Mouse (Mus musculus) adrenal gland (tissue): ENCODE results near the gene Purb.

Experiments
- intact Hi-C: fragments of 180-260 bp; cut with DNase I; formaldehyde crosslinking; loops from one replicate; pipeline ENCODE4 v1.15.1; 2025
- long read RNA-seq, 2 experiments: library from polyadenylated mRNA; unstranded; transcript quantifications; one replicate each; pipeline ENCODE4 v2.0.0; 2020; ENCODE audit warnings: borderline replicate concordance in 1 of 2; ENCODE audit not compliant: insufficient replicate concordance in 1 of 2

Purb gene
- long read RNA-seq, experiment 1, full-length matches to known transcripts: 6 of 6 reads
- long read RNA-seq, experiment 1, partial matches to known transcripts: 0 of 6 reads
- long read RNA-seq, experiment 1, other reads (novel, unspliced or antisense): 0 of 6 reads
- long read RNA-seq, experiment 2, full-length matches to known transcripts: 12 of 12 reads
- long read RNA-seq, experiment 2, partial matches to known transcripts: 0 of 12 reads
- long read RNA-seq, experiment 2, other reads (novel, unspliced or antisense): 0 of 12 reads

DNA sequence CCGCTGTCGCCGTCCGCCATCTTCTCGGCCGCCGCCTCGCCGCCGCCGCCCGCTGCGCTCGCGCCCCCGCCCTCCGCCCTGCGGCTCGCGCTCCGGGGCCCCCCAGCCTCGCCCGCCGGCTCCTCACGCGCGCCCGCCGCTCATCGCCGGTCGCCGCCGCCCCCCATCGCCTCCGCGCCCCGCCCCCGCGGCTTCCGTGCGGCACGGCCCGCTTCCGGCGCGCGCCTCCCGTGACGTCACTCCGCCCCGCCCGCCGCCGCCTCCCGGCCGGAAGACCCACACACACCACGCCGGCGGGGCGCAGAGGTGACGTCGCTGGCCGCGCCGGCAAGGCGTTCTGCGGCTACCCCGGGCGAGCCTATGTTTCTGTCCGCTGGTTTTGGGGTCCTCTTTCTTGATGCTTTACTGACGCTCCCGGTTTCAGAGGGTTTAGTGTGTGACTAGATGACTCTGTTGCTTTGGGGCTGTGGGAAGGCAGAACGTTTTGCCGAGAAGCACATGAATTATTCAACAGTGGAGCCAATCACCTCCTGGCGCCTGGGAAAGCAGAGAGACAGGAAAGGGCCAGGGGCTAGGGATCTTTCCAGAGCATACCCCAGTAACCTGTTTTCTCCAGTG lies at the start of gene Purb:
Gene Purb, minus strand, starts transcription at position 51 of the 618 bp plus-strand sequence.
- intact Hi-C loops: loop anchor here (5.0 kb wide), 1 partner anchor 34 kb away; the partner anchor contains the start of gene H2afv

DNA sequence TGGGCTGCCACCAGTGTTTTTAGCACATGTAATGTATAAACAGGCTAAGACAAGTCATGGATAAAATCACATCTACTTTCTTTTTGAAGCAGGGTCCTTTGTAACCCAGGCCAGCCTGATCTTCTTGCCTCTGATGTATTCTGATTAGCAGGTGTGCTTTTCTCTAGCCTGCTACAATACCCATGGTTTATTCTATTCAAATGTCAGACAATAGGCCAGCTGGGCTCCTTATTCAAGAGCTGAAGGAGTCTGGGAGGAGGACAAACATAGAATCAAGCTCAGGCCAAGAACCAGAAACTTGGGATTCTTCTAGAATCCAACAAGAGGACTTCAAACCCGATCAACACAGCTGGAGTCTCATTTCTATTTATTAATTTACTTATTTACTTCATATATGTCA lies 49.5 kb upstream of the Purb start:
- intact Hi-C loops: loop anchor here (5.0 kb wide), 1 partner anchor 53 kb away; no protein-coding TSS in a partner anchor

DNA sequence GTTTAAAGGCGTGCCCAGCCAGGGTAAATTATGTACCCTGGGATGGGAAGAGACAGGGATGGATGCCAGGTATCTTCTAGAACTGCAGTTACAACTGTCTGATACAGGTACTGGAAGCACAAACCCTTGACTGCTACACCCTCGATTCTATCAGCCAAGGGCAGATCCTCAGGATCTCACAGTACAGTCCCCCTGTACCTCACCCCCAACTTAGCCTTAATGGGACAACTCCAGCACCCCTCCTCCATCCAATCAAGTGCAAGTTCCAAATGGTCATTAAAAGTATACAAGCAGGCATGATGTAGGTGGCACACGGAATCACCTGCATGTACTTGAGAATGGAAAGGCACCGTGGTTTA lies 49.1 kb upstream of the Purb start:
- intact Hi-C loops: loop anchor here (5.0 kb wide), 1 partner anchor 53 kb away; no protein-coding TSS in a partner anchor

DNA sequence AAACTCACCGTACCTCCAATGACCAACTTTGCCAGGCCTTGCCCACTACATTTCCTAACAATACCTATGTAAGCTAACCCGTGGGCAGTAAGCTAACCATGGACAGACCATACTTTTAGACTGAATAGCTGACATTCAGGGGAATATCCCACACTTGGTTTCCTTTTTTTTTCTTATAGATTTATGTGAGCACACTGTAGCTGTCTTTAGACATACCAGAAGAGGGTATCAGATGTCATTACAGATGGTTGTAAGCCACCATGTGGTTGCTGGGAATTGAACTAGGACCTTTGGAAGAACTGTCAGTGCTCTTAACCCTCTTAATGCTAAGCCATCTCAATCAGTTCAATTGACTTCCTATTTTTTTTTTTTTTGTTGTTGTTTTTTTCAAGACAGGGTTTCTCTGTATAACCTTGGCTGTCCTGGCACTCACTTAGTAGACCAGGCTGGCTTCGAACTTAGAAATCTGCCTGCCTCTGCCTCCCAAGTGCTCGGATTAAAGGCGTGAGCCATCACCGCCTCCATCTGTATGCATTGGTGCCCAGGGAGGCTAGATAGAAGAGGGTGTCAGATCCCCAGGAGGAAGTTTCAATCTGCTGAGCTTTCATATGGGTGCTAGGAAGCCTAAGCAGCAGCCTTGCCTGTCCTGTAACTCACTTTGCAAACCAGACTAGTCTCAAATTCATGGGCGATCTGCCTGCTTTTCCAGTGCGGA lies 48.6 kb upstream of the Purb start:
- intact Hi-C loops: no loop called here

DNA sequence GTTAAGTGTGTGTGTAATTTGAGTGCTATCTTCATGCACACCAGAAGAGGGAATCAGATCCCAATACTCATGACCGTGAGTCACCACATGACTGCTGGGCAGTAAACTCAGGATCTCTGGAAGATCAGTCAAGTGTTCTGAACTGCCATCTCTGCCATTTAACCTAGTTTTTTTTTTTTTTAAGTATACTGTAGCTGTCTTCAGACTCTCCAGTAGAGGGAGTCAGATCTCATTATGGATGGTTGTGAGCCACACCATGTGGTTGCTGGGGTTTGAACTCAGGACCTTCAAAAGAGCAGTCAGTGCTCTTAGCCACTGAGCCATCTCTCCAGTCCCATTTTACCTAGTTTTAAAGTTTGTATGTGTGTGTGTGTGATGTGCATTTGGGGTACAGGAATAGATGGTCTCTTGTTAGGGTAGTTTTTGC lies 48.0 kb upstream of the Purb start:
- intact Hi-C loops: no loop called here

DNA sequence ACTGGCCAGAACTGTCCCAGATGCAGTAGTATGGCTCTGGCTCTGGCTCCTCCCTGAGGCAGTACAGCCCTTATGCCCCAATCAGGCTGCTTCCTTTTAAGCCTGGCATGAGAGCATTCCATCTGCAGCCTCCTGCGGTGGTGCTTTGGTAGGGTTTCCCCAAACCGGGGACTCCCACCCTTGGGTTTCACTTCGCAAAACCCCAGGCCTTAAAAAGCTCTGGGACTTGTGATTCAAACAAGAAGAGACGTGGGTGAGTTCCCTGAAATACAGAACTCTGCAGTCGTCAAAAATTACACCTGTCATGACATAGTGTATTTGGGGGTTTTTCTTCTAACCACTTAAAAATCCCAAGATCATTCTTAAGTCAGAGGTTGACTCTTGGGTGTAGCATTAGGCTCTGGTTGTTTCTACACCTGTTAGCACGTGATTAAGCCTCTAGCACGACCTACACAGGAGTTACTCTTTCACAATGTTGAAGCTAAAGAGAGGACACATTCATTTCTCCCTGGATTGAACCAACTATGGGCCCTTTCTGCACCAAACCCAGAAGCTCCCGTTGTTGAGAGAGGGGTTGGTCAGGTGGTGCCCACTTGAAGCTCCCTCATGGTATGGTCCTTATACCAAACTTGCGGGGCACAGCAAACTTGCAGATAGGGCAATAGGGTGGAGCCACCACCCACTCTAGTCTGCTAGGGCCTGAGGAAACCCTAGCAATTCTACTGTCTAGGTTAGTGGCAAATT lies 47.2 kb upstream of the Purb start:
- intact Hi-C loops: no loop called here

DNA sequence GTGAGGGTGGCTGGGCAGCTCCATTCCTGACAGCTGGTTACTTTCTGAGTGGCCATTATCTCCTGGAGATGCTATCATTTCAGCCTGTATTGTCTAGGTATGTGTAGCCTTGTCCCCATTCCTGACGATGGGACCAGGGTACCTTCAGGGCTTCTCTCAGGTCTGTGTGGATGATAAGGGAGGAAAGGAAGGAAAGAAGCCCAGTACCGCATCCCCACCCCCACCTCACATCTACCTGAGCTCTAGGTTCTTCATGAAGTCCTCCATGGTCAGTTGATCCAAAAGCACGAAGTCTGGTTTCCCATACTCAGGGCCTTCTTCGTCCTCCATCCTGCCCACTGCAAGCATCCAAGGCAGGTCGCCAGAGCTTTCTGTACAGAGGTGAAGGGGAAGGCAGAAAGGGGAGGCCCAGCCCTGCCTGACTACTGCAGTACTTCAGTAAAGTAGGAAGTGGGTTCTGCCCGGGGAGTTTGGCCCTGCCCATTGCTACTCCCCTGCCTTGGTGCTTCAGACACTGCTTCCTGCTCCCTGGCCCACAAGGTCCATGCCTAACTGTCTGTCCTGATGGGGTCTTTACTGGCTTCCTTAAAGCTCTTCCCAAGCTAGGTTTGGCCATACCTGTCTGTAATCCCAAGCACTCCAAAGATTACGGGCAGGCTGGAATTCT lies 44.9 kb upstream of the Purb start, which contains the start of gene Myo1g:
Gene Myo1g, minus strand, starts transcription at position 459 of the 667 bp plus-strand sequence.
- intact Hi-C loops: no loop called here

DNA sequence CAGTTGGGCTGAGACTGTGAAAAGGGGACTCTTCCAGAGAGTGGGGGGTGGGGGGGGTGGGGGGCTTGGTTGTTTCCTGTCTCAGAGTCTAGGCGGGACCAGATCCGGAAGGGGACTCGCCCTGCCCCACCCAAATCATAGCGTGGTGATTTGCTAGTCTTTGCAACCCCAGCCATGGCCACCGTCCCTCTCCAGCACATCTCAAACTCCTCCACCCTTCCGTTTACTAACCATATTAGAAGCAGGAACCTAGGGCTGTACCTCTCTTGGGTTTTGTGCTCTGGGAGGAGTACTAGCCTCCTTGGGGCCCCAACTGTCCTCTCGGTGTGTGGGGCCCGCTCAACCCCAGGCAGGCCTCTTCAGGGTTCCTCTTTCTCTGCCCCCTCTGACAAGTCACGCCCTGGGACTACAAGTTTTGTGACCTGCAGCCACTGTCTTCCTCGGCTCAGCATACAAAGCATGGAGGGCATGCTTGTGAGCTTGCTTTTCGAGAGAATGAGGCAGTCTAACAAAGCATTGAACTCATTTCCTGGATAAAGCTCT lies 43.8 kb upstream of the Purb start:
- intact Hi-C loops: no loop called here

DNA sequence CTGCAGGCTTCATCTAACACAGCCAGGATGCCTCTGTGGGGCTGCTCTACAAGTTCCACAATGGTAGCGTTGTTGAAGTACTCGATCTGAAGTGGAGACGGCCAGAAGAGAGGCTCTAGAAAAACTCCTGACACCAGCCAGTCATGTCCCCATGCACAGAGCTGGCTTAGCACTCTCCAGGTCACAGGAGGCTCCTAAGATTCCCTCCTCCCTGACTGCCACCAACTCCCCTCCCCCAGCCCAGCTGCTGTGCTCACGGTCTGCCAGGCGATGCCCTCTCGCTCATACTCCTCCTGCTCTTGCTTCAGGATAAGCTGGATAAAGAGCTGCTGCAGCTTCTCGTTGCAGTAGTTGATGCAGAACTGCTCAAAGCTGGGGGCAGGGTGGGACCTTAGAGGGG lies 39.1 kb upstream of the Purb start:
- intact Hi-C loops: no loop called here

DNA sequence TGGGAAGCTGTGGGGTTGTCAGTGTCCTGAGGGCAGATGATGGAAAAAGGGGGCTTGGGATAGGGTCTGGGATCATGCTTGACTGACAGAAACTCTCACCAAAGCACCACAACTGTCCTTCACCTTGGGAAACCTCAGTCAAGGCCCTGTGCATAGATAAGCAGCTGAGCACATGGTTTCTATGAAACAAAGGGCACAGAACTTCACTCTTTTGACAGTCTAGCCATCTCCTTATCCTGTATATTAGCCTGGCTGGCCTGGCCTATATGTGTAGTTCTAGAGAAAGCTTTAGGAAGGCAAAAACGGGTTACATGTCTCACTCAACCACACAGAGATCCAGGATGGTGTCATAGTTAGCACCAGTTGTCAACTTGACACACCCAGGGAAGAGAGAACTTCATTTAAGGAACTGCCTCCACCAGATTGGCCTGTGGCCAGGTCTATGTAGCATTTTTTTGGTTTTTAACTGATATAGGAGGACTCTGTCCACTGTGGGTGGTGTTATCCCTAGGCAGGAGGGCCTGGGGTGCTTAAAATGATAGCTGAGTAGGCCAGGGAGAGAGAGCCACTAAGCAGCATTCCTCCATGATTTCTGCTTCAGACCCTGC lies 32.7 kb upstream of the Purb start:
- intact Hi-C loops: no loop called here

DNA sequence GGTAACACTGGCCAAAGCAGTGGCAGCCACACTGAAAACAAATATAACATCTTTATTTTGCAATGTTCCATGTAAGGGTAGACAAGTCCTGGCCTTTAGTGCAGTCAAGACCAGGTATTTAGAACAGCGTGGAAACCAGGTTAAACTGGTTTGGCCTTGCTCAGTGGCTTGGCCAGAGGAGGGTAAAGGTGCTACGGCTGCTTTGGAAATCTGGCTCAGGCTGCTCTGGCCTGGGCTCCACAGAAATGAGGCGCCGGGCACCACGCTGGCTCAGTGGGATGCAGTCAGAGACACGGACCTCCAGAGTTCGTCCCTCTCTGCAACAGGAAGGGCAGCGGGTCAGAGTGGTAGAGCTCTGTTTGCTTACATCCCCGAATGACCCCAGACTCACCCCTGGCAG lies 30.8 kb upstream of the Purb start:
- intact Hi-C loops: no loop called here

DNA sequence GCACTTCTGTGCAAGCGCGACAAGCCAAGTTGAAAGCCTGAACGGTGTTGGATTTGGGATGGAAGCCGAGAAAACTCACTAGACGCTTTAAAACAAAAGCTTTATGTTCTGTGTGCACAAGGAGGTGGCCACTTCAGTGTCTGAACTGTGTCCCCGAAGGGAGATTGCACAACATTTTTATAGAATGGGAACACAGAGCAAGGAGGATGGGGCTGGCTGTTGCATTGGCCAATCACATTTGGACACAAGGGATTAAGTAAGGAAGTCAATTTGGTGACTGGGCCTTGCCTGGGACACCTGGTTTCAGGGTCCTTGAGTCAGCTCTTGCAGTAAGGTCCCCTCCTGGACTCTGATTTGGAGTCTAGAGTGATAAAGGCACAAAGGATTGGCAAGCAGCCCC lies 29.0 kb upstream of the Purb start:
- intact Hi-C loops: no loop called here

DNA sequence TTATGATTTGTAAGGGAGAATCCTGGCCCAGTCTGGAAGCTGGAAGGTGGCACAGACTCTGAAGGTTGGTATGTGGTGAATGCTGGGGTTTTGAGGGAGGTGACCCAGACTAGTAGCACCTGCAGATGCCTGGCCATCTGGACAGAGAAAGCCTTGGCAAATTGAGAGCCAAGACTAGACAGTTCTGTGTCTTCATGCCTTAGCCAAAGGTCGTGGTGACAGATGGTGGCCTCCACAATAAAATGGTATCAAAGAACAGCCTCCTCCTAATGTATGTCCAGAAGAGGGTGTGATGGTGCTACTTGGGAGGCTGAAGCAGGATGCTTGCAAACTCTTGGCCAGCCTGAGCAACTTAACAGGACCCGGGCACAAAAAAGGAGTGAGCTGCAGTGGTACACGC lies 28.5 kb upstream of the Purb start:
- intact Hi-C loops: no loop called here

DNA sequence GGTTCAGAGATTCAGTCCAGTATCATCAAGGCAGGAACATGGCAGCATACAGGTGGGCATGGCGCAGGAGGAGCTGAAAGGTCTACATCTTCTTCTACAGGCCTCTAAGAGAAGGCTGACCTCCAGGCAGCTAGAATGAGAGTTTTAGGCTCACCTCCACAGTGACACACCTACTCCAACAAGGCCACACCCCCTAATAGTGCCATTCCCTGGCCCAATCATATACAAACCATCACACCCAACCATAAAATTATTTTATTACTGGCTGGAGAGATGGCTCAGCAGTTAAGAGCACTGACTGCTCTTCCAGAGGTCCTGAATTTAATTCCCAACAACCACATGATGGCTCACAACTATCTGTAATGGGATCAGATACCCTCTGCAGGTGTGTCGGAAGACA lies 26.8 kb upstream of the Purb start:
- intact Hi-C loops: no loop called here

DNA sequence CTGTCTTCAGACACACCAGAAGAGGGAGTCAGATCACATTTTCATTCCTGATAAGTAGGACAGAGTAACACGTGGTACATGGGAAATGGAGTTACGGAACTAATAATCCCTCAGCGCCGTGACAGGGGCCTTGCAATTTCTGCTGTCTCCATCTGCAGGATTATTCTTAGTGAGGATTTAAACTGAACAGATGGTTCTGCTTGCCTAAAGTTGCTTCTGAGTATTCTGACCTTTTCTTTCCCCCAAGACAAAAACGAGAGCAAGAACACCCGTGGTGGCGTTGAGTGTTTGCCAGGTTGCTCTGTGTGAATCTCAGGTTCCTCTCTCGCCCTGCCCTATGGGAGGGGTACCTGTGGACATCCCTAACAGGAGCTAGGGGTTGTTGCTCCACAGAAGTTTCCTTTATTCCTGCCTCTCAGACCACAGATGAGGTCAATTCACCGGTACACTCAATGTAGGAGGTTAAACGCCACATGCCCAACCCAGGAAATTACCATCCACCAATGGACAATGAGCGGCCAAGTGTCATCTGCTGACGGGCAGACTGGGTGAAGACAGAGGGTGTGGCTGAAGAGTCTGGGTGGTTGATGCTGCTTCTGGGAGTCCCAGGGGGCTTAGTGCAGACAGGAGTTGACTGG lies 21.7 kb upstream of the Purb start:
- intact Hi-C loops: no loop called here

DNA sequence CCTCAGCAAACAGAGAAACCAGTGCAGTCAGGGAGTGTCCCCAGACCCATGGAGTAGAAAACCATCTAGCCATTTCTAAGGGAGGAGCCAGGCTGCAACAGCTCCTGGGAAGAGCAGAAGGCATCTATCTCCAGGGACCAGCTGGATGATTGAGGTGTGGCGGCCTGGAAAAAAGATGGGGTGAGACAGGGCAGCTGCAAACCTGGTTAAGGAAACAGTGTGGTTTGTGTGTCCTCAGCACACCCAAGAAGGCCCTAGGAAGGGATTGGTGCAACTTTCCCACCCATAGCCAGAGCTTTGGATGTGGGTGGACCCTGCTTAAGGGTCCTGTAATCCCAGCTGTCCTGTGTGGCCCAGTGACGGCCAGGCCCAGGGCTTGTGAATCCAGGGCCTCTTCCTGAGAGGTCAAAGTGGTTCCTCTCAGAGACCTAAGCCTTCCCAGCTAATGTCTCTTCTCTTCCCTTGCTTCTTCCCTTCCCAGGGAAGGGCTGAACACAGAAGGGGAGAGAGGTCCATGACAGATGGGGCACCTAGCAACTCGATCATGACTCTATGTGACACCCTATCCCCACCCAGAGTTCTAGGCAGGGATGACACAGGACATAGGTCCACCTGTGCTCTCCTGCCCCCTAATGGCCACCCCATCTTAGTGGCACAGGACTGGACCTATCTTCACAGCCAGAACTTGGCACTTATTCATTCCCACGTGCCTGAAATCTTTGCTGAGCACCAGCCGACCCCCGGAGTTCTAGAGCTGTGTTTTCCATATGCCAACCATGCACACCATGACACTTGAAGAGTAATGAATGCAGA lies 14.2 kb upstream of the Purb start:
- intact Hi-C loops: no loop called here

DNA sequence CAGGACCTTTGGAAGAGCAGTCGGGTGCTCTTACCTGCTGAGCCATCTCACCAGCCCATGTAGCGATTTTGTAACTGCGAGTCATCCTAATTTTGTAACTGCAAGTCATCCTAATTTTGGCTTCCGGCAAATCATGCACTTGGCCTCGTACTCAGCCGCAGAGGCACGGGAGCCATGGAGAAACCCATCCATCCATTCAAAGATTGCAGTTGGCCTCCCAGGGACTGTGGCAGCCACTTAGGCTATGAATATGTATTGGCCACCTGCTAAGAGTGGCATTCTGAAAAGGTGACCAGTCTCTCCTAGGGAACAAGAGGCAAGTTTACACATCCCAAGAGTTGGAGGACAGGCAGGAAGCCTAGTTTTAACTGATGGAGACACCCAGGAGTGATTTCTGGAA lies 13.5 kb upstream of the Purb start:
- intact Hi-C loops: no loop called here

DNA sequence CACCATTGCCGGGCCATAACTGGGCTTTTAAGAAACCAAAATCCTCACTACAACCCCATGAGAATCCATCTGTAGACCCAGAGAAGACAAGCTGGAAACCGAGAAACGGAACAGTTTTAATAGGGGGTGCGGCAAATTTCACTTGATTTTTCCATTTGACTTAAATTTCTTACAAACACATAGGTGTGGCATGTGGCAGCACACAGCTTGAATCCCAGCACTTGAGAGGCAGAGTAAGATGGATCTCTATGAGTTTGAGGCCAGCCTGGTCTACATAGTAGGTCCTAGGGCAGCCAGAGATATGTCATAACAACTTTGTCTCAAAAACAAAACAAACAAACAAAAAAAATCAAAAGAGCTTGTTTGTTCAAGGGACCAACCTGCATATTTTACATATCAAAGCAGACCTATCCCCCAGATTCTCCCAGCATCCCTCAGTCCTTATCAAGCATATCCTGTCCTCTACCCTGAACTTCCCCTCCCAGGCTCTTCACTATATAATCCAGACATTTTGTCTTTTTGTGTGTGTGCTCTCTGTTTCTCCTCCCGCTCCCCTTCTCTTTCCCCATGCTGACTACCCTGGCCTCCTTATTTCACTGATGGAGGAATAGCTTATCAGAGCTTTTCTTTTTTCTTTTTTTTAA lies 12.4 kb upstream of the Purb start:
- intact Hi-C loops: no loop called here

DNA sequence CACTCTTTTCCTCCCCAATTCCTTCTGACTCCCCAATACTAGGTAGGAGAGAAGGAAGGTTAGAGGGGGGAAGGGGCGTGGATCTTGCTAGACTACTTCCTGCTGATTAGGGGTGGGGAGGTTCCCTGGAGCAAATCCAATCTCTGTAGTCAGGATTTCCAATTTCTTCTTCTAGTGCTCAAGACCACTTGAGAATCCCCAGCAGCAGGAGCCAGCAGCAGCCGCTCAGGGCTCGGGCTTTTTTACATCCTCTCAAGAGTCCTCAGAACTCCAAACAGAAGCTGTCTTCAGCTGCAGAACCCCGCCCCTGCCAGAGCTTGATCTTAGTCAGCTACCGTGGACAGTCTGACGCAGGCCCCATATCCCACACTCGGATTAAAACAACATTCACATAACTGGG lies 11.8 kb upstream of the Purb start:
- intact Hi-C loops: no loop called here
